In the genomic region with DNA sequence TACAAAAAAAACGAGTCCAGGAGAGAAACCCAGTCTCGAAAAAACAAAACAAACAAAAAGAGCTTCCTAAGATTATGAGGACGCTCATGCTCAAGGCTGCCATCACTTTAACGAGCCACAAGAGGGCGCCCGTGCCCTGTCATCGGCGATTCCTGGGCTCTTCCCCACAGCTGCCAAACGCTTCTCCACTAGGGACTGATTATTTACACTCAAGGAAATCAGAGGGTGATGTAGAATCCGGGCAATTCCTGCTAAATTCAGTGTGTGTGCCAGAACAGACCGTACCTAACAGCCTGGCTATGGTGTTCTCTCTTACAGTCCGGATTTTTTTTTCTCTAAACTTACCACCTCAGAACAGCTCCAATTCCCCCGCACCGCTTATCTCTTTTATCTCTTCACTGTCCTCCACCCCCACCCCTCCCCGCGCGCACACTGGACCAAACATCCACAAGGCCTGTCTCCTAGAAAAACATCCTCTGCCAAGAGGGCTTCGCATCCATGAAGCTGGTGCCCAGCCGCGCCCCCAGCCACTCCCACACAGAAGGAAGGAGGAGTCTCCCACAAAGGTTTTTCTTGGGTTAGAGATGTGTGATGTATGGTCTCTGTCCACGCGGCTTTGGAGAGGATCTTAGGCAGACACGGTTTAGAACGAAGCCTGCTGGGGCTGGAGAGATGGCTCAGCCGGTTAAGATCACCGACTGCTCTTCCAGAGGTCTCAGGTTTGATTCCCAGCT, we compare ENCODE assay signal across 8 mouse cellular contexts. TPM values are rescaled to one million over a fixed set of nuclear protein-coding genes. Genes with fewer than 3 reads are reported as not detected.
DNase-seq lines count a peak whose midpoint lies in the region; ATAC-seq and TF ChIP-seq lines count a peak whose summit lies in the region.

No protein-coding gene starts in this region.

- H3K4me3 ChIP-seq in forebrain, embryonic 14.5 days (ENCODE audit: low read depth, low read length): no peak overlapping the region
- peak overlapping the region; percentile 30 for H3K4me3 ChIP-seq in layer of hippocampus, adult 2 months
- no peak overlapping the region; the same call in 1 of the 2 replicates for H3K4me3 ChIP-seq in lung, embryonic 16.5 days (ENCODE audit: low read length)
- no peak overlapping the region for H3K4me3 ChIP-seq in olfactory bulb, adult 2 months (ENCODE audit: insufficient read depth, low read depth, low read length)

- WGBS in forebrain, embryonic 14.5 days: 22% methylated on average over 26 of the region's 26 CpGs
- 16% methylated on average over 26 of the region's 26 CpGs for WGBS in lung, embryonic 16.5 days
- WGBS in olfactory bulb, adult 2 months: 17% methylated on average over 26 of the region's 26 CpGs

- H3K27me3 ChIP-seq in forebrain, embryonic 14.5 days (replicated peaks; ENCODE audit: control insufficient read depth, insufficient read depth, low read length): no peaks in the 10 kb centered on the region; the same call in 1 of the 2 replicates
- no peaks in the 10 kb centered on the region; the same call in none of the 2 replicates for H3K27me3 ChIP-seq in lung, embryonic 16.5 days (ENCODE audit: control insufficient read depth, insufficient read depth, low read depth, low read length)

- H3K9me3 ChIP-seq in forebrain, embryonic 14.5 days (replicated peaks; ENCODE audit: control insufficient read depth, low read length): no peaks in the 10 kb centered on the region
- peaks cover 3% of the 10 kb centered on the region; the same call in 1 of the 2 replicates for H3K9me3 ChIP-seq in lung, embryonic 16.5 days (ENCODE audit: control insufficient read depth, low read length)

- intact Hi-C loops in heart, postnatal 14 days (cut with DNase I): loop anchor here (1.0 to 5.0 kb wide), 2 partner anchors 39 to 370 kb away; no protein-coding TSS in a partner anchor

- peak; percentile 86 for DNase-seq in R1 (ENCODE audit: low read depth, low spot score)
- peak; percentile 28 for DNase-seq in cerebellum, adult 11-12 months
- DNase-seq in forebrain, embryonic 14.5 days (ENCODE audit: low spot score): peak; percentile 90
- peak; percentile 74 to 80 for DNase-seq in heart, postnatal 14 days
- peak; percentile 65 to 67 for DNase-seq in layer of hippocampus, adult 2 months (ENCODE audit: low spot score in 2 of 2)

- no peaks in the 10 kb centered on the region for H3K36me3 ChIP-seq in forebrain, embryonic 14.5 days (ENCODE audit: control insufficient read depth, insufficient read depth, low read length)
- H3K36me3 ChIP-seq in lung, embryonic 16.5 days (ENCODE audit: control insufficient read depth, insufficient read depth, low read length): no peaks in the 10 kb centered on the region

- H3K4me1 ChIP-seq in forebrain, embryonic 14.5 days (ENCODE audit: control insufficient read depth, insufficient read depth, low read length): no peaks in the 10 kb centered on the region
- H3K4me1 ChIP-seq in lung, embryonic 16.5 days (replicated peaks; ENCODE audit: control insufficient read depth, insufficient read depth, low read length): 0 out of 2 replicates have a peak, but pooled peaks cover 3% of the 10 kb centered on the region
- H3K4me1 ChIP-seq in olfactory bulb, adult 2 months (ENCODE audit: control insufficient read depth, insufficient read depth, low read length): no peaks in the 10 kb centered on the region

- ATAC-seq in forebrain, embryonic 14.5 days: peak; percentile 55
- peak; percentile 56 for ATAC-seq in lung, embryonic 16.5 days (ENCODE audit: low read depth)
- no peak for ATAC-seq in inflammation-experienced regulatory T-cells, adult 6 months

- peak overlapping the region; percentile 25; the same call in 1 of the 2 replicates for H3K9ac ChIP-seq in forebrain, embryonic 14.5 days (ENCODE audit: low read length)
- no peak overlapping the region for H3K9ac ChIP-seq in lung, embryonic 16.5 days (ENCODE audit: low read length)

- 0 out of 2 replicates have a peak, but pooled peaks have one; percentile 15 for TF ChIP-seq POLR2A in olfactory bulb, adult 2 months (IDR thresholded peaks at IDR 0.05; ENCODE audit: insufficient read depth, low read depth, low read length)

- TF ChIP-seq CTCF in layer of hippocampus, adult 2 months (conservative IDR thresholded peaks at IDR 0.05): peak; percentile 92
- TF ChIP-seq CTCF in olfactory bulb, adult 2 months (IDR thresholded peaks at IDR 0.05; ENCODE audit: insufficient read depth, low read depth, low read length): peak; percentile 42; the same call in 1 of the 2 replicates

- no peak overlapping the region for H3K27ac ChIP-seq in forebrain, embryonic 14.5 days (ENCODE audit: low read depth, low read length)
- H3K27ac ChIP-seq in layer of hippocampus, adult 2 months: no peak overlapping the region
- no peak overlapping the region for H3K27ac ChIP-seq in lung, embryonic 16.5 days (ENCODE audit: low read length)
- no peak overlapping the region for H3K27ac ChIP-seq in olfactory bulb, adult 2 months (ENCODE audit: insufficient read depth, low read depth, low read length)

- peak overlapping the region; percentile 26; the same call in 1 of the 2 replicates for H3K4me2 ChIP-seq in forebrain, embryonic 14.5 days (ENCODE audit: low read length)
- H3K4me2 ChIP-seq in lung, embryonic 16.5 days (ENCODE audit: low read depth, low read length): peak overlapping the region; percentile 39

RNA-seq across cellular contexts. Expression of a gene that starts 26.7 kb away (rescaled TPM):
- not detected in 2 replicates for polyA plus RNA-seq in forebrain, embryonic 14.5 days (2014; fragmentation: Nextera tagmentation; extraction: Ambion mirVana)
- total RNA-seq in heart, postnatal 14 days (2021): under 1 TPM; 0.22 to 0.27 TPM
- total RNA-seq in layer of hippocampus, adult 2 months (2021): not detected
- polyA plus RNA-seq in lung, embryonic 16.5 days (2015; fragmentation: Nextera tagmentation; extraction: Ambion mirVana): not detected in 2 replicates
- not detected in 2 replicates for polyA plus RNA-seq in olfactory bulb, adult 2 months (2012; ENCODE audit: insufficient read depth, insufficient read length, low replicate concordance, missing spikeins)
- not detected for polyA plus RNA-seq in inflammation-experienced regulatory T-cells, adult 6 months (2017; shearing (Covaris generic))

RNA-seq across cellular contexts. Expression of a gene that starts 58.4 kb away (rescaled TPM):
- polyA plus RNA-seq in forebrain, embryonic 14.5 days (2014; fragmentation: Nextera tagmentation; extraction: Ambion mirVana): 0.09 TPM in 1 of 2 replicates, not detected in the other
- not detected for total RNA-seq in heart, postnatal 14 days (2021)
- not detected for total RNA-seq in layer of hippocampus, adult 2 months (2021)
- not detected in 2 replicates for polyA plus RNA-seq in lung, embryonic 16.5 days (2015; fragmentation: Nextera tagmentation; extraction: Ambion mirVana)
- not detected in 2 replicates for polyA plus RNA-seq in olfactory bulb, adult 2 months (2012; ENCODE audit: insufficient read depth, insufficient read length, low replicate concordance, missing spikeins)
- polyA plus RNA-seq in inflammation-experienced regulatory T-cells, adult 6 months (2017; shearing (Covaris generic)): not detected

Comparison
In these comparisons a context has a peak if more than half of its experiments do, and no peak if none do; other contexts are left out.
1. DNase-seq: peak in every context shown above with its lines; median percentile 90 in forebrain, embryonic 14.5 days; 86 in R1; 77 in heart, postnatal 14 days; 66 in layer of hippocampus, adult 2 months; 28 in cerebellum, adult 11-12 months.